Mouse (Mus musculus): ENCODE measurements around the gene Polr2a. TPM values are rescaled to one million over a fixed set of nuclear protein-coding genes. Genes with fewer than 3 reads are reported as not detected.

The Polr2a gene
- polyA plus RNA-seq, 1 experiment: 35.3 TPM

DNA sequence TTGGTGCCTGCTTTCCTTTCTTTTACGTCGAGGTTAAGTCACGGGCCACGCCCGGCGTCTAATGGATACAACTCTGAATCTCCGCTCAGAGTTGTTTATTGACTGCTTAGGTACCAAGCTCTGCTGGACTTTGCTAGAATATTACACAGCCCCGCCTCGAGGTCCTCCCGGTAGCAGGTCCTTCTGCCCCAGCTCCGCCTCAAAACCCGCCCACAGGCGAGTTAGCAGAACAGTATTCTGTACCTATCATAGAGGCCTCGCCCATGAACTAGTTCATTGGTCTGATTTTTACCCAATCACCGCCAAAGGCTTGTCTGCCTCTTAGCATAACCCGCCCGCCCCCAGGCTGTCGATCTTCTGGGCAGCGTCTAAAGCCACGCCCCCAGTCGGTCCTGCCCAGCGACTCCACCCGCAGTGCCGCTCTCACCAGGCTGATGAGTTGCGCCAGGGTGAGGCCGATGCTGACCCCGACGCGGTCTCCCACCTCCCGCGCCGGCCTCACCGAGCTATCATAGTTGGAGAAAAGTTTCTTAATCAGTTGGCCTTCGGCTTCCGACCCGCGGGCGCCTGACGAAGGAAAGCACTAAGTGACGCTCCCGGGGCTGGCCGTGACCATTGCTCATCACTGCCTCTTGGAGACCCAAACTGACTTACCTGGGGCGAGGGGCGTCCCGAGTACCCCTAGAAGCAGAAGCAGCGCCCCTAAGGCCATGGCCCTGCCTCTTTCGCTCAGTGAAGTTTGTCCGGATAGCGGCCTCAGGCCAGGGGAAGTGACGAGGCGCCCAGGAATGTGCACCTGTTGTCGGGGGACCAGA, 36.9 kb upstream of the Polr2a start, which contains the start of gene Chrnb1:
TSS of gene Chrnb1 (minus strand) at position 776 of the 815 bp plus-strand sequence.
- H3K27ac ChIP-seq (ENCODE audit: insufficient read depth, low read length): no peak within 1 kb of the TSS
- peaks cover 3% of the 10 kb centered on the region; the same call in 1 of the 2 replicates for H3K4me1 ChIP-seq (ENCODE audit: control insufficient read depth, insufficient read depth, low read length)
- H3K4me3 ChIP-seq (replicated peaks; ENCODE audit: insufficient read depth, low read depth, low read length): peak within 1 kb of the TSS; percentile 61
- peak; percentile 88 to 97 for DNase-seq
- TF ChIP-seq CTCF (IDR thresholded peaks at IDR 0.05; ENCODE audit: borderline replicate concordance, insufficient read depth, low read depth, low read length) (no peak), POLR2A (IDR thresholded peaks at IDR 0.05; ENCODE audit: borderline replicate concordance, insufficient read depth, low read length) (peak; percentile 44)
- 2% methylated on average over 52 of the region's 52 CpGs for WGBS
- no peaks in the 10 kb centered on the region for H3K27me3 ChIP-seq (ENCODE audit: control insufficient read depth, insufficient read depth, low read length)

DNA sequence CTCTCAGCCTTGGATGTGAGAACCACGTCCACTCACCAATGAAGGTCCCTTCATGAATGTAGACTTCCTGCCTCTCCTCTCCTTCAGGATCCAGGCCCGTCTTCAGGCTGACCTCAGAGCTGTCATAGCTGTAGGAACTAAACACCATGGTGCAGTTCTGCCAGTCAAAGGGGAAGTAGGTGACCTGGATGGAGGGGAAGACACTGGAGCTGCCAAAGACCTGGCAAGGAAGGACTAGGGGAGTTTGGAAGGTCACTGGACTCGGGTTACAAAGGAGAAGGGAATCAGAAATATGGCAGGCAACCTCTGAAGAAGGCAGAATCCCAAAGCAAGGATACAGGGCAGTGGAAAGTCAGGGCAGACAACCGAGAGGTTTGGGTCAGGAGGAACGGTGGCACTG, 35.0 kb upstream of the Polr2a start:
- TF ChIP-seq CTCF (IDR thresholded peaks at IDR 0.05; ENCODE audit: borderline replicate concordance, insufficient read depth, low read depth, low read length) (no peak), POLR2A (IDR thresholded peaks at IDR 0.05; ENCODE audit: borderline replicate concordance, insufficient read depth, low read length) (no peak)
- 61% methylated on average over 5 of the region's 5 CpGs for WGBS

DNA sequence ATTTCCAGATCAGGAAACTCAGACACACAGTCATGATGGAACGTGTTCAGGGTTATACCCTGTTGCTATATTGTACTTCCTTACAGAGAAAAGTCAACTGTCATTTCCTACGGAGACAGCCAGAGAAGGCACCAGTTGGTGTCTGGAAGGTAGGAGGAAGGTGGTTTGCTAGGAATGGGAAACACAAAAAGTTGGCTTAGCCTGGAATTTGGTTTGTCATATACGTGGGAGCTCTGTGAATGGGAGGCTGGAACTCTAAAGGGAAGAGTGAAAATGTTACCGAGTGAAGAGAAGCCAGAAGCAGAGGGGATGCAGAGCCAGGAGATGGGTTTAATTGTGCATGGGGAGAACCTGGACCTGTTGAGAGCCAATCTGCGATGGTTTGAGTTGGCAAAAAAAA, 33.0 kb upstream of the Polr2a start:
- TF ChIP-seq POLR2A (IDR thresholded peaks at IDR 0.05; ENCODE audit: borderline replicate concordance, insufficient read depth, low read length) (no peak), CTCF (IDR thresholded peaks at IDR 0.05; ENCODE audit: borderline replicate concordance, insufficient read depth, low read depth, low read length) (no peak)
- no peak for DNase-seq
- Histone ChIP-seq H3K4me3 (replicated peaks; ENCODE audit: insufficient read depth, low read depth, low read length) (no peak overlapping the region), H3K4me1 (ENCODE audit: control insufficient read depth, insufficient read depth, low read length) (no peaks in the 10 kb centered on the region), H3K27ac (ENCODE audit: insufficient read depth, low read length) (no peak overlapping the region), H3K27me3 (ENCODE audit: control insufficient read depth, insufficient read depth, low read length) (no peaks in the 10 kb centered on the region)
- 45% methylated on average over 5 of the region's 5 CpGs for WGBS

More for the DNA sequence above, 35.0 kb upstream of the Polr2a start:
- no peaks in the 10 kb centered on the region for H3K4me1 ChIP-seq (ENCODE audit: control insufficient read depth, insufficient read depth, low read length)
- no peak for DNase-seq
- no peak overlapping the region for H3K27ac ChIP-seq (ENCODE audit: insufficient read depth, low read length)
- no peaks in the 10 kb centered on the region for H3K27me3 ChIP-seq (ENCODE audit: control insufficient read depth, insufficient read depth, low read length)
- no peak overlapping the region for H3K4me3 ChIP-seq (replicated peaks; ENCODE audit: insufficient read depth, low read depth, low read length)

DNA sequence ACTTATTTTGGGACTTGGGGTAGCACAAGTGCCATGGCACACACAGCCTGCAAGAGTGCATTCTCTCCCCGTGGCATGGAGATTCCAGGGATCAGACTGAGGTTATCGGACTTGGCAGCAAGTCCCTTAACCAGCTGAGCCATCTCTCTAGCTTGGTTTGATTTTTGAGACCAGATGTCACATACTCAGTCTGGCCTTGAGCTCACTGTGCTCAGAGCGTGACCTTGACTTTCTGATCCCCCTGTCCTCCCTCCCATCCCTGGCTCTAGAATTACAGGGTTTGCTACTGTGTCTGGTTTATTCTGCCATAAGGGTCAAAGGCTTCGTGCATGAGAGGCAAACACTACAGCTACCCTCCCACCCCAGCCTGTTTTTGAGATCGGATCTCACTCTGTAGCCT, 31.0 kb upstream of the Polr2a start:
- Histone ChIP-seq H3K27ac (ENCODE audit: insufficient read depth, low read length) (no peak overlapping the region), H3K4me3 (replicated peaks; ENCODE audit: insufficient read depth, low read depth, low read length) (no peak overlapping the region), H3K4me1 (ENCODE audit: control insufficient read depth, insufficient read depth, low read length) (no peaks in the 10 kb centered on the region), H3K27me3 (ENCODE audit: control insufficient read depth, insufficient read depth, low read length) (no peaks in the 10 kb centered on the region)
- DNase-seq: no peak
- 36% methylated on average over 5 of the region's 5 CpGs for WGBS
- no peak for TF ChIP-seq POLR2A (IDR thresholded peaks at IDR 0.05; ENCODE audit: borderline replicate concordance, insufficient read depth, low read length)
- TF ChIP-seq CTCF (IDR thresholded peaks at IDR 0.05; ENCODE audit: borderline replicate concordance, insufficient read depth, low read depth, low read length): no peak

DNA sequence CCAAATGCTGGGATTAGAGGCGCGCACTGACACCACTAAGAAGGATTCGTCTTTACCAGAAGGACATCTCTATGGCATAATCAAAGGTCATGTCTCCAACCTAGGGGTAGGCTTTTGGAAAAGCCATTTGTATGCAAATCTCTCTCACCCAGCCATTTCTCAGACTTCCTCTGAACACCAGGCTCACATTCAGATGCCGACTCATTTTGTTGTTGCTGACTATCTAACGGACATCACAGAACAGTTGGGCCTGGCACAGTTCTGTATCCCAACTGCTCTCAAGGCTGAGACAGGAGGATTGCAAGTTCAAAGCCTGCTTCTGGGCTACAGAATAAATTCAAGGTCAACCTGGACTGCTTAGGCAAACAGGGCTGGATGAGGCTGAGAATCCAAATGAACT, 28.9 kb upstream of the Polr2a start:
- TF ChIP-seq POLR2A (IDR thresholded peaks at IDR 0.05; ENCODE audit: borderline replicate concordance, insufficient read depth, low read length) (no peak), CTCF (IDR thresholded peaks at IDR 0.05; ENCODE audit: borderline replicate concordance, insufficient read depth, low read depth, low read length) (no peak)
- no peak overlapping the region for H3K4me3 ChIP-seq (replicated peaks; ENCODE audit: insufficient read depth, low read depth, low read length)
- H3K27me3 ChIP-seq (ENCODE audit: control insufficient read depth, insufficient read depth, low read length): no peaks in the 10 kb centered on the region
- no peak for DNase-seq
- no peaks in the 10 kb centered on the region for H3K4me1 ChIP-seq (ENCODE audit: control insufficient read depth, insufficient read depth, low read length)
- no peak overlapping the region for H3K27ac ChIP-seq (ENCODE audit: insufficient read depth, low read length)
- 87% methylated on average over 5 of the region's 5 CpGs for WGBS

DNA sequence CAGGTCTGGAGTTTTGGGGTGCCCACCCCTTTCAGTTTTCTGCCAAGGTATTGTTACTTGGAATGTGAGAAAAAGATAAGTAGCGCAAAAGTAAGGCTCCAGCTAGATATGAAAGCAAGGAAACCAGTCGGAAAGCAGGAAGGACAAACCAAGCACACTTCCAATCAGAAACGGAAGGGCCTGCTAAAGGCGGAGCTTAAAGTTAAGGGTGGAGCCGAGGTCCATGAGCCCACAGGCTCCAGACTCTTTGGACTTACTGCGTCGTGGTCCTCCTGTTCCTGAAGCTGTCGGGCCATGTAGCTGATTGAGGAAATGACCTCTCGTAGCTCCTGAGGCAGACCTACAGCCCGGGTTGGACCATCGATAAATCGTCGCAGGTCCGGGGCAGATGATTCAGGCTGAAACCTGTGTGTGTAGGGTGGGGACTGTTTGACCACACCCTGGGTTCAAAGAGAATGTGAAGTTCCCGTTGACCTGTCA, 26.4 kb upstream of the Polr2a start:
- Histone ChIP-seq H3K4me1 (ENCODE audit: control insufficient read depth, insufficient read depth, low read length) (no peaks in the 10 kb centered on the region), H3K27me3 (ENCODE audit: control insufficient read depth, insufficient read depth, low read length) (no peaks in the 10 kb centered on the region), H3K4me3 (replicated peaks; ENCODE audit: insufficient read depth, low read depth, low read length) (no peak overlapping the region), H3K27ac (ENCODE audit: insufficient read depth, low read length) (no peak overlapping the region)
- WGBS: 51% methylated on average over 15 of the region's 15 CpGs
- no peak for DNase-seq
- TF ChIP-seq CTCF (IDR thresholded peaks at IDR 0.05; ENCODE audit: borderline replicate concordance, insufficient read depth, low read depth, low read length) (no peak), POLR2A (IDR thresholded peaks at IDR 0.05; ENCODE audit: borderline replicate concordance, insufficient read depth, low read length) (no peak)

DNA sequence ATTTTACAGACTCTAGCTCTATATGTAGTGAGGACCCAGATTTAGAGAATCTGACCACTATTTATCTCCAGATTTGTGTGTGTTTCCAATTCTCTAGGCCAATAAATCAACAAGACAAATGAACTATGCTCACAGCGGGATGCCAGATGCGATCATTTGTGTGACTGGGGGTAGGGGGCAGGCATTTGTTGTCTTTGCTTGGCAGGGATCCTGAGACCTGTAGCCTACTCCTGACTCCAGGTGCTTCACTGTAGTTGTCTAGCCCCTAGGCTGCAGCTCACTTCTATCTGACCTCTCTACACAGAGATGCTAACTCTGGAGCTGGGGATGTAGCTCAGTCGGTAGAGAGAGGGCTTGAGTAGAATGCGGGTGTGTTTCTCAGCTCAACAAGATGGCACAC, 23.4 kb upstream of the Polr2a start:
- WGBS: 34% methylated on average over 4 of the region's 4 CpGs
- Histone ChIP-seq H3K4me3 (replicated peaks; ENCODE audit: insufficient read depth, low read depth, low read length) (no peak overlapping the region), H3K27ac (ENCODE audit: insufficient read depth, low read length) (no peak overlapping the region), H3K4me1 (ENCODE audit: control insufficient read depth, insufficient read depth, low read length) (peaks cover 10% of the 10 kb centered on the region), H3K27me3 (ENCODE audit: control insufficient read depth, insufficient read depth, low read length) (no peaks in the 10 kb centered on the region)
- no peak for TF ChIP-seq POLR2A (IDR thresholded peaks at IDR 0.05; ENCODE audit: borderline replicate concordance, insufficient read depth, low read length)
- TF ChIP-seq CTCF (IDR thresholded peaks at IDR 0.05; ENCODE audit: borderline replicate concordance, insufficient read depth, low read depth, low read length): no peak
- DNase-seq: no peak

DNA sequence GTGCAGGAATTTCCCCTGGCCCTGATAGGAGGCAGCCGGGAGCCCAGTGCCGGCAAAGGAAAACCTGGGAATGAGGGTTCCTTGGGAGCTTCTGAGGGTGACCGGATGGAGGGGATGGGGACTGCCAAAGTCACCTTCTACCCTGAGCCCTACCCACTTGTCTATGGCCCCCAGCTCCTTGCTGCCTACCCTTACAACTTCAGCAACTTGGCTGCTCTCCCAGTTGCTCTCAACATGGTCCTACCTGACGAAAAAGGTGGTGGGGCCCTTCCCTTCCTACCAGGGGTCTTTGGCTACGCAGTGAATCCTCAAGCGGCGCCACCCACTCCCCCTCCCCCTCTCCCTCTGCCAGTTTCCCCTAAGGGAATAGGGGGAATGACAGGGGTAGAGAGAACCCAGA, 20.5 kb upstream of the Polr2a start:
- Histone ChIP-seq H3K4me3 (replicated peaks; ENCODE audit: insufficient read depth, low read depth, low read length) (no peak overlapping the region), H3K4me1 (ENCODE audit: control insufficient read depth, insufficient read depth, low read length) (peaks cover 20% of the 10 kb centered on the region), H3K27ac (ENCODE audit: insufficient read depth, low read length) (no peak overlapping the region), H3K27me3 (ENCODE audit: control insufficient read depth, insufficient read depth, low read length) (no peaks in the 10 kb centered on the region)
- peak in 1 of 2 experiments; percentile 24 for DNase-seq
- no peak for TF ChIP-seq CTCF (IDR thresholded peaks at IDR 0.05; ENCODE audit: borderline replicate concordance, insufficient read depth, low read depth, low read length)
- no peak for TF ChIP-seq POLR2A (IDR thresholded peaks at IDR 0.05; ENCODE audit: borderline replicate concordance, insufficient read depth, low read length)
- 47% methylated on average over 7 of the region's 7 CpGs for WGBS

All from cerebellum, adult 2 months (tissue).